Mouse (Mus musculus): Measurements from ENCODE around the gene Disp1.

- TF ChIP-seq CTCF (IDR thresholded peaks at IDR 0.05; ENCODE audit: borderline replicate concordance, insufficient read depth, low read depth, low read length) (no peak), POLR2A (IDR thresholded peaks at IDR 0.05; ENCODE audit: borderline replicate concordance, insufficient read depth, low read length) (no peak)
Measured at GRCm38 (mm10) chr1:183265921-183266467, 44.7 kb upstream of the Disp1 start.
